Mouse (Mus musculus): ENCODE measurements around the gene Rras2. TPM values are rescaled to one million over a fixed set of nuclear protein-coding genes. Genes with fewer than 3 reads are reported as not detected.

Rras2 gene
- polyA plus RNA-seq, 1 experiment from 2014 or later = 18.9 TPM

DNA sequence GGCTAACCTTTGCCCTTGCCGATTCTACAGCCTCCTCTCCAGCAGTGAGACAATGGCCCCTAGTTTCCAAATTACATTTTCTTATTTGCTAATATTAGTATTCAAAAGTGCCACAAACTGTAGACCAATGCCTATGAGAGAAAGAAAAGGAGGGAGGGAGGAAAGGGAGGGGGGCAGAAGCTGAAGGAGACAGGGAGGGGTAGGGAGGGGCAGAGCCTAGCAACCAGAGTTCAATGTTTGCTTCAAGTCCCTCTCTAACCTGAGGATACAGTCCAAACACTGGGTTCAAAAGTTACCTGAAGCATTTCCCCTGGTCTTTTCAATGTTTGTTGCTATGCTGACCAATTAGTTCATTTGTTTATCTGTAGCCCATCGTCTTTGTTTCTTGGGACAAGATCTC, 7.1 kb downstream of the Rras2 start:
- Histone ChIP-seq H3K4me3 (no peak overlapping the region), H3K27ac (replicated peaks) (no peak overlapping the region), H3K4me2 (replicated peaks) (no peak overlapping the region), H3K27me3 (no peaks in the 10 kb centered on the region), H3K4me1 (no peaks in the 10 kb centered on the region), H3K36me3 (no peaks in the 10 kb centered on the region), H3K9ac (replicated peaks) (no peak overlapping the region), H3K9me3 (no peaks in the 10 kb centered on the region)
- no peak for ATAC-seq (ENCODE audit: low FRiP score, low read depth)
- 84% methylated on average over 2 of the region's 2 CpGs for WGBS

DNA sequence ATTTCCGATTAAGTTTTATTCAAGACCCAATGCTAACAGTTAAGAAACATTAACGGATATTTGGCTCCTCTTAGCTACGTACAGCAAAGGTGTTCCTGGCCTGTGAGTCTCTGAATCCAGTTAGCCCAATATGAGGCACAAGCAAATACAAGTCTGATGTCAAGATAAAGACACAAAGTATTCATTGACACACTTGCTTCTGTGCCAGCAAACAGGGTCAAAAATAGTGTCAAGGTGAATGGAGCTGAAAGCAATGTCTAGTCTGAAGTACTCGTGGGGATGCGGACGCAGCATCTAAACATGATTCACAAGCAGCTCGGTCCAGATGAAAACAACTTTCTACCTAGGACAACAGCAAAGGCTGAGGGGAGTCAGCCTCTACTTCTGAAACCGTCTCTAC, 11.7 kb downstream of the Rras2 start:
- H3K36me3 ChIP-seq = no peaks in the 10 kb centered on the region
- no peaks in the 10 kb centered on the region for H3K27me3 ChIP-seq
- H3K27ac ChIP-seq (replicated peaks) = no peak overlapping the region
- no peak overlapping the region for H3K4me3 ChIP-seq
- H3K9me3 ChIP-seq = no peaks in the 10 kb centered on the region
- no peak for ATAC-seq (ENCODE audit: low FRiP score, low read depth)
- 0 out of 2 replicates have a peak, but pooled peaks cover 3% of the 10 kb centered on the region for H3K4me1 ChIP-seq
- WGBS = 92% methylated on average over 8 of the region's 8 CpGs
- H3K9ac ChIP-seq (replicated peaks) = no peak overlapping the region
- no peak overlapping the region for H3K4me2 ChIP-seq (replicated peaks)

DNA sequence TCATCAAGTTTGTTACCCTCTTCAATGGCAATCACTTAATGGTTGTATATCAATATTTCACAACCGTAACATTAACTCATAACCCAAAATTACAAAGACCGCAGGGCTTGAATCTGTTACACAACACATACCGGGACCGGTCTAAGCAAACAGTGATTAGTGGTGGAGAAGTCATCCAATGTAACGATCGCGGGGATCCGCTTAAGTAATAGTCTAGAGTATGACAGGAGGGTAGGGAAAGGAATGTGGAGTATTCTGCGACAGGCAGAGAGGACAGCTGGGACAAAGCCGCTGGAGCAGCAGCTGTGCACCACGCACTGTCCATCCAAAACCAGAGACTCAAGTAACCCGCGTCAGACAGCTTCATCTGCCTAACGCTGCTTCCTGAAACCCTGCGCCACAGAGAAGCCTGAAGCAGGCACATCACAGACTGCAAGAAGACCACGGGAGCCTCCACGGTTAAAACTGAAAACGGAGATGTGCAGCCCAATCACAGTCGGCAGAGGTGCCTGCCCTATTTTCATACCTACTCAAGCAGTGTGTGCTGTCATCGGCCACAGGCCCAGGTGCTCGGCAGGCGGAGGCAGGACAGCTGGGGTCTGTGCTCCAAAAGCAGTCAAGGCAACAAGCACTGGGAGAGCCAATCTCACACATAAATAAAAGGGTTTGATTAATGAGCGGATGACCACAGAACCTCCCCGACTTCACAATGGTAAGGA, 13.8 kb downstream of the Rras2 start:
- Histone ChIP-seq H3K27me3 (no peaks in the 10 kb centered on the region), H3K4me3 (no peak overlapping the region), H3K4me2 (replicated peaks) (no peak overlapping the region), H3K36me3 (no peaks in the 10 kb centered on the region), H3K9me3 (no peaks in the 10 kb centered on the region), H3K9ac (replicated peaks) (no peak overlapping the region), H3K4me1 (0 out of 2 replicates have a peak, but pooled peaks cover 3% of the 10 kb centered on the region), H3K27ac (replicated peaks) (no peak overlapping the region)
- ATAC-seq (ENCODE audit: low FRiP score, low read depth) = no peak
- WGBS = 93% methylated on average over 24 of the region's 24 CpGs

DNA sequence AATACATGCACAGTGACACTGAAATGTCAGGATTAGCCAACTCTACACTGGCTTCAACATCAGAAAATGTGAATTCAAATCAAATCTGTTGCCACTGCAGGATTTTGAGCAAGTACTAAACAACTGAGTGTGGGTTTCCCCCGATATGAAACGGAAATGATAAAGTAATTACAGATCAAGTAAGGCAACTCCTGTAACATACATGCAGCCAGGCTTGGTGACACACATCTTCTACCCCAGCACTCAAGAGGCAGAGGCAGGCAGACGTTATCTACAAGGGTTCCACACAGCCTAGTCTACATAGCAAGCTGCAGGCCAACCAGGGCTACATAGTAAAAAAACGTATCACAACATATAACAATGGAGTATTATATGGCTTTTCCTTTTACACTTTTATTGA, 14.4 kb downstream of the Rras2 start:
- H3K4me3 ChIP-seq = no peak overlapping the region
- no peaks in the 10 kb centered on the region for H3K9me3 ChIP-seq
- H3K4me1 ChIP-seq = 0 out of 2 replicates have a peak, but pooled peaks cover 3% of the 10 kb centered on the region
- H3K27ac ChIP-seq (replicated peaks) = no peak overlapping the region
- no peaks in the 10 kb centered on the region for H3K36me3 ChIP-seq
- 91% methylated on average over 4 of the region's 4 CpGs for WGBS
- H3K27me3 ChIP-seq = no peaks in the 10 kb centered on the region
- no peak for ATAC-seq (ENCODE audit: low FRiP score, low read depth)
- H3K4me2 ChIP-seq (replicated peaks) = no peak overlapping the region
- no peak overlapping the region for H3K9ac ChIP-seq (replicated peaks)

DNA sequence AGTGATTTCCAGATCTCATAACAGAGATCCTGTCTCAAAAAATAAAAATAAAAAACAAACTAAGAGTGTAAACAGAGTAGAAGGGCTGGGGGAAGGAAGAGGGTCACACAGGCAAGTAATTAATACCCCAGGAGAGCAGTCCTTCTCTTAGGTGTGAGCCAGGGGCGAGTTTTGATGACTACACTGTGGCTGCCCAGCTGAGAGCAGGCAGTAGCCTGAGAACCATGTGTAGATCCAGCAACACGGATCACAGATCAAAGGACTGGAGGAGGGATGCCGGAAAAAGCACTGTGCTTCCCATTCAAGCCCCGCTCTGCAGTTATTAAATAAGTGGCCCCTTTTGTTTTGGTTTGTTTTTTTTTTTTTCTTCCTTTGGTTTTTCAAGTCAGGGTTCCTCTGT, 15.0 kb downstream of the Rras2 start:
- H3K27me3 ChIP-seq = no peaks in the 10 kb centered on the region
- H3K9ac ChIP-seq (replicated peaks) = no peak overlapping the region
- H3K4me2 ChIP-seq (replicated peaks) = no peak overlapping the region
- H3K27ac ChIP-seq (replicated peaks) = no peak overlapping the region
- 0 out of 2 replicates have a peak, but pooled peaks cover 3% of the 10 kb centered on the region for H3K4me1 ChIP-seq
- 31% methylated on average over 4 of the region's 4 CpGs for WGBS
- ATAC-seq (ENCODE audit: low FRiP score, low read depth) = no peak
- no peaks in the 10 kb centered on the region for H3K36me3 ChIP-seq
- no peaks in the 10 kb centered on the region for H3K9me3 ChIP-seq
- no peak overlapping the region for H3K4me3 ChIP-seq

DNA sequence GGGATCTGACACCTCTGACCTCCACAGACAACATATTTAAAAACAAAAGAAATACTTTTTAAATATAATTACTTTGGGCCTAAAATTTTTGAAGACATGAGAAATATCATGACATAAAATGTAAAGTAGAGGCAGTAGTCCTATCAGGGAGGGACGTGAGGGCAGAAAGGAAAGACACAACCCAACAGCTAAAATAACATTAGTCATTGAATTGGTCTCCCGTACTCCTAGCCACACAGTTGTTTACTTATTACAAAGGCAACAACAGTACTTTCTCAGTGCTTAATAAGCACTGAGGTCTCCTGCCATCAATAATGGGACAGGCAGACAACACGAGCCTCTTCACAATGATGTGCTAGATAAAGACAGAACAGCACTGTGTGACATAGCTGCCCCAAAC, 16.2 kb downstream of the Rras2 start:
- H3K4me1 ChIP-seq = 0 out of 2 replicates have a peak, but pooled peaks cover 3% of the 10 kb centered on the region
- H3K4me2 ChIP-seq (replicated peaks) = no peak overlapping the region
- no peaks in the 10 kb centered on the region for H3K9me3 ChIP-seq
- no peaks in the 10 kb centered on the region for H3K36me3 ChIP-seq
- no peak for ATAC-seq (ENCODE audit: low FRiP score, low read depth)
- 74% methylated on average over 3 of the region's 3 CpGs for WGBS
- H3K9ac ChIP-seq (replicated peaks) = no peak overlapping the region
- no peaks in the 10 kb centered on the region for H3K27me3 ChIP-seq
- no peak overlapping the region for H3K4me3 ChIP-seq
- no peak overlapping the region for H3K27ac ChIP-seq (replicated peaks)

DNA sequence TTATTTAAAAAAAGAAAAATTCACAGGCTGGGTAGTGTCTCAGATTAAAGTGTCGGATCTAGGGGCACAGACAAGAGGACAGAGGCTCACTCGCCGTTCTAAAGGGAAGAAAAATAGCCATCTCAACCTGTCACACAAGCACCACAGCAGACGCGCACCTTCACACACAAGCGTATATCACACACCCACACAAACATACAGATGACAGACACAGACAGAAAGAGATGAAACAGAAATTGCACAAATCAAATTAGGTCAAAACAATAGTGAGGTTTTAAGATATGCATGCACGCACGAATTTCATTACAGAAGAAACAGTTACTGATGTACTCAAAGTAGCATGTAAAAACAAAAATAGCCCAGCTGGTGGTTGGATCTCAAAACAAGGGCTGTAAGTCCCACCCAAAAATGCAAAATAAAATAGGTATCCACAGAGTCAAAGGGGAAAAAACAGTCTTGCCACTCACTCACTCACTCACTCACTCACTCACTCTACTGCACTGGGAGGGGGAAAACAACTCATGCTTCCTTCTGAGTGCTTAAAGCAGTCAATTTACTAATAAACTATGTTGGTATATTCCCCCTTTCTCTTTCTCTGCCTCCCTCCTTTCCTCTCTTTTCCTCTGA, 23.9 kb downstream of the Rras2 start:
- no peaks in the 10 kb centered on the region for H3K36me3 ChIP-seq
- H3K27me3 ChIP-seq = no peaks in the 10 kb centered on the region; the same call in none of the 2 replicates
- no peak overlapping the region for H3K27ac ChIP-seq (replicated peaks)
- H3K4me3 ChIP-seq = no peak overlapping the region
- ATAC-seq (ENCODE audit: low FRiP score, low read depth) = no peak
- 0 out of 2 replicates have a peak, but pooled peaks cover 4% of the 10 kb centered on the region for H3K4me1 ChIP-seq
- 82% methylated on average over 8 of the region's 8 CpGs for WGBS
- no peak overlapping the region for H3K4me2 ChIP-seq (replicated peaks)
- no peaks in the 10 kb centered on the region for H3K9me3 ChIP-seq
- no peak overlapping the region for H3K9ac ChIP-seq (replicated peaks)

DNA sequence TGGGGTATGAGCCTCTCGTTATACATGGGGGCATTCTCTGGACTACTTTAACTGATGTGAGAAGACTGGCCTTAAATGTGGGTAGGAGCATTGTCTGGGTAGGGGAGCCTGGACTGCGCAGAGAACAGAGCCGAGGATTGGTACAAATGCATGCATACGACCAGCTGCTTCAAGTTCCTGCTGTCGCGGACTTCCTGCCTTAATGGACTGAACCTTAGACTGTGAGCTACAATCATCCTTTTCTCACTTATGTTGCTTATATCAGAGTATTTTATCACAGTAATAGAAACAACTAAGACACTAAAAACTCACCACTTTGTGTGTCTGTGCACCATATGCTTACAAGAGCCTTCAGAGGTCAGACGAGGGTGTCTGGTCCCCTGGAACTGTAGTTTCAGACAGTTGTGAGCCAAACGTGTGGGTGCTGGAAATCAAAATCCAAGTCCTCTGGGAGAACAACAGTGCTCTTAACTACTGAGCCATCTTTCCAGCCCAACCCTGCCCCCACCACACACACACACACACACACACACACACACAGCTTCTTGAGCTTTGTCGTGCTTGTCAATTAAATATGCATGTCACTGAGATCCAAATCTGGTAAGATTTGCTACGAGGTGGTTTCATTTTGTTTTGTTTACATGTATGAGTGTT, 26.6 kb downstream of the Rras2 start:
- Histone ChIP-seq H3K4me2 (replicated peaks) (no peak overlapping the region), H3K27ac (replicated peaks) (no peak overlapping the region), H3K36me3 (no peaks in the 10 kb centered on the region), H3K27me3 (no peaks in the 10 kb centered on the region; the same call in none of the 2 replicates), H3K4me1 (peaks cover 16% of the 10 kb centered on the region), H3K9me3 (no peaks in the 10 kb centered on the region), H3K9ac (replicated peaks) (no peak overlapping the region), H3K4me3 (no peak overlapping the region)
- no peak for ATAC-seq (ENCODE audit: low FRiP score, low read depth)
- WGBS = 73% methylated on average over 10 of the region's 10 CpGs

DNA sequence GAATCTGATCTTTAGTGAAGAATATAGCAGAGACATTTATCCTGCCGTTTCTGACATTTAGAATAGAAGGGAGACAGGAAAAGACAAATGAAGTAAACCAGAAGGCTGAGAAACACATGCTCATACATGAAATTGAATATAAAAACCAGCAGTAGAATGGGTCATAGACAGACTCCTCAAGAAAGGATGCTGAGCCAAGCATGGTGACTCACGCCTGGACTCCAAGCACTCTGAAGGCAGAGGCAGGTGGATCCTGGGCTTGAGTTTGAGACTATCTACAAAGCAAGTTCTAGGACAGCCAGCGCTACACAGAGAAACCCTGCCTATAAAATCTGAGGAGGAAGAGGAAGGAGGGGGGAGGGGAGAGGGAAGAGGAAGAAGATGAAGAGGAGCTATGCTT, 27.4 kb downstream of the Rras2 start:
- 88% methylated on average over 3 of the region's 3 CpGs for WGBS
- H3K27ac ChIP-seq (replicated peaks) = no peak overlapping the region

DNA sequence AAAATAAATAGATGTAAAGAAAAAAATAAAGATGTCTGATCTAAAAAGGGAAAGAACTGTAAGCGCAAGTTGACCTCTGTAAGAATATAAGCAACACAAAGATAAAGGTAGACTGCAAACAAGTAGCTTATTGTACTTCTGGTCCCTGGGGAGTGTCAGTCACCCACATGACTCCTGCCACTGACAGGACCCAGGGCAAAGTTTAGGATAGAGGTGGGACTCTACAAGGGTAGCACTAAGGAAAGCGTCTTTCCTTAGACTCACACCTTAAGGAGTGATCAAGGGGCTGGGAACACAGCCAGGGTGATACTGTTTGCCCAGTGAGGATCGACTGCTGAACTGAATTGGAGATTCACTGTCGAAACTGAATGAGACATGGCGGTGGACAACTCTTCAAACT, 28.7 kb downstream of the Rras2 start:
- WGBS = 67% methylated on average over 5 of the region's 5 CpGs
- H3K27ac ChIP-seq (replicated peaks) = no peak overlapping the region
- H3K4me2 ChIP-seq (replicated peaks) = no peak overlapping the region
- no peak overlapping the region for H3K9ac ChIP-seq (replicated peaks)
- H3K36me3 ChIP-seq = no peaks in the 10 kb centered on the region
- no peak overlapping the region for H3K4me3 ChIP-seq
- ATAC-seq (ENCODE audit: low FRiP score, low read depth) = no peak
- H3K27me3 ChIP-seq = no peaks in the 10 kb centered on the region; the same call in none of the 2 replicates
- H3K9me3 ChIP-seq = no peaks in the 10 kb centered on the region
- peaks cover 16% of the 10 kb centered on the region for H3K4me1 ChIP-seq

More for the DNA sequence above, 27.4 kb downstream of the Rras2 start:
- H3K9me3 ChIP-seq = no peaks in the 10 kb centered on the region
- no peaks in the 10 kb centered on the region for H3K36me3 ChIP-seq
- H3K4me3 ChIP-seq = no peak overlapping the region
- no peak overlapping the region for H3K4me2 ChIP-seq (replicated peaks)
- no peaks in the 10 kb centered on the region; the same call in none of the 2 replicates for H3K27me3 ChIP-seq
- no peak overlapping the region for H3K9ac ChIP-seq (replicated peaks)
- peaks cover 16% of the 10 kb centered on the region for H3K4me1 ChIP-seq
- ATAC-seq (ENCODE audit: low FRiP score, low read depth) = no peak

DNA sequence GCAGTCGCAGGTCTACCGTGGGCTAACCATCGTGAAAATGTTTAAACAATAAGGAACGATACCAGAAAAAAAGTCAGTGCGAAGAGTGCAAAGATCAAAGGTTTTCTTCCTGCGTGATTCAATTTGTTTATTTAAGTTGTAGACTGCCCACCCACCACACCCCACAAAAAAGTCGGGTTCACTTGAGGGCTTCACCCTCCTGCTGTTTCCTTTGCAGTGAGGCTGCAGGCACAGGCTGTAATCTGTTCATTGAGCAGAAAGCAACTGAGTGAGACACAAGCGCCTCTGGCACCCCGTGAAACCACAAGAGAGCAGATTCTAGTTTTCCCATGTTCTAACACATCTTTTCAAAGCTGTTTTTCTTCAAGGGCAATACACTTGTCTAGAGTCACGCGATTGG, 29.6 kb downstream of the Rras2 start:
- no peak for ATAC-seq (ENCODE audit: low FRiP score, low read depth)
- H3K36me3 ChIP-seq = no peaks in the 10 kb centered on the region
- peak overlapping the region; percentile 30 for H3K4me2 ChIP-seq (replicated peaks)
- H3K27ac ChIP-seq (replicated peaks) = no peak overlapping the region
- no peaks in the 10 kb centered on the region; the same call in none of the 2 replicates for H3K27me3 ChIP-seq
- H3K9me3 ChIP-seq = no peaks in the 10 kb centered on the region
- peaks cover 16% of the 10 kb centered on the region for H3K4me1 ChIP-seq
- 6% methylated on average over 11 of the region's 11 CpGs for WGBS
- no peak overlapping the region for H3K4me3 ChIP-seq
- H3K9ac ChIP-seq (replicated peaks) = no peak overlapping the region

DNA sequence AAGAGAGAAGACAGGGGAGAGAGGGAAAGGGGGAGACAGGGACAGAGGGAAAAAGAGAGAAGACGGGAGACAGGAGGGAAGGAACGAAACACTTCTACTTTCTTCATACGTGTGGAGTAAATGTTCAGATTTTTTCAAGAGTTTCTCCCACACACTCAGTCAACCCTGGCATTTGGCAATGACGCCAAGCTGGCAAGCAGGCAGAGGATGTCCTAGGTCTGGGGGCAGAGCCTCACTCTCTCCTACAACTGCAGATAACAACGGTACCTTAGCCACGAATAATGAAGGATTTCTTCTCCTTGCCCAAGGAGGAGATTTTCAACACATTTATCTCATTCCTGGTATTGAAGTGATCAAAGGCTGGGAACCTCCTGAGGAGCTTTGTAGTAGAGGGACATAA, 30.2 kb downstream of the Rras2 start:
- no peak for ATAC-seq (ENCODE audit: low FRiP score, low read depth)
- Histone ChIP-seq H3K4me2 (replicated peaks) (no peak overlapping the region), H3K9me3 (no peaks in the 10 kb centered on the region), H3K9ac (replicated peaks) (no peak overlapping the region), H3K4me3 (no peak overlapping the region), H3K27me3 (no peaks in the 10 kb centered on the region; the same call in none of the 2 replicates), H3K36me3 (no peaks in the 10 kb centered on the region), H3K4me1 (peaks cover 16% of the 10 kb centered on the region), H3K27ac (replicated peaks) (no peak overlapping the region)
- 33% methylated on average over 6 of the region's 6 CpGs for WGBS
